13 mouse cellular contexts compared by ENCODE assay signal in genomic region chr9:25218954-25219353, GRCm38 (mm10). TPM values are rescaled to one million over a fixed set of nuclear protein-coding genes. Genes with fewer than 3 reads are reported as not detected.
DNase-seq lines count a peak whose midpoint lies in the region; ATAC-seq and TF ChIP-seq lines count a peak whose summit lies in the region.
"Had no signal": no experiment of that assay in that cellular context is flagged by ENCODE, and none has a peak within 500 bp of the region (broad histone marks: within the 10 kb centered on the region; RNA-seq: fewer than 3 reads in every experiment).

No protein-coding gene starts in this region.

- TF ChIP-seq POLR2A in cortical plate, adult 2 months (IDR thresholded peaks at IDR 0.05; ENCODE audit: extremely low read depth, insufficient read depth, low read length), result no peak

- H3K4me2 ChIP-seq in heart, embryonic 13.5 days, result no peak overlapping the region
- H3K4me2 ChIP-seq in limb, embryonic 15.5 days, result no peak overlapping the region
- H3K4me2 ChIP-seq in kidney, postnatal 0 days (ENCODE audit: low read length), result no peak overlapping the region
- H3K4me2 ChIP-seq: forebrain, embryonic 12.5 days; liver, embryonic 13.5 days had no signal

- H3K9ac ChIP-seq in heart, embryonic 13.5 days, result no peak overlapping the region
- no peak overlapping the region for H3K9ac ChIP-seq in limb, embryonic 15.5 days
- no peak overlapping the region for H3K9ac ChIP-seq in kidney, postnatal 0 days (ENCODE audit: low read depth, low read length)
- H3K9ac ChIP-seq: forebrain, embryonic 12.5 days; liver, embryonic 13.5 days had no signal

- peak overlapping the region; percentile 55 for H3K27ac ChIP-seq in heart, embryonic 13.5 days (replicated peaks)
- H3K27ac ChIP-seq in limb, embryonic 15.5 days, result peak overlapping the region; percentile 47; the same call in 1 of the 2 replicates
- H3K27ac ChIP-seq in limb, embryonic 10.5 days, result no peak overlapping the region
- peak overlapping the region; percentile 70; the same call in 1 of the 2 replicates for H3K27ac ChIP-seq in cortical plate, adult 2 months (ENCODE audit: insufficient read depth, low read length)
- H3K27ac ChIP-seq in kidney, postnatal 0 days, result 0 out of 2 replicates have a peak overlapping the region, but pooled peaks have one; percentile 31
- H3K27ac ChIP-seq: forebrain, embryonic 12.5 days; liver, embryonic 13.5 days; midbrain, embryonic 10.5 days had no signal

- TF ChIP-seq CTCF in cortical plate, adult 2 months (IDR thresholded peaks at IDR 0.05; ENCODE audit: extremely low read depth, insufficient read depth, low read length), result no peak
- no peak for TF ChIP-seq CTCF in kidney, postnatal 0 days (IDR thresholded peaks at IDR 0.05; ENCODE audit: low read depth)

- no peak for DNase-seq in heart, postnatal 14 days
- DNase-seq in limb, embryonic 10.5 days (ENCODE audit: low spot score), result no peak
- DNase-seq in kidney, postnatal 0 days (ENCODE audit: low spot score), result peak; percentile 90
- no peak for DNase-seq in cerebellum, adult 11-12 months
- no peak for DNase-seq in cerebellum, postnatal 4 days (ENCODE audit: low spot score in 2 of 2)
- DNase-seq: cerebellum, adult 2 months; liver, embryonic 13.5 days had no signal

- peaks cover 31% of the 10 kb centered on the region for H3K4me1 ChIP-seq in heart, embryonic 13.5 days
- no peaks in the 10 kb centered on the region for H3K4me1 ChIP-seq in limb, embryonic 15.5 days
- no peaks in the 10 kb centered on the region for H3K4me1 ChIP-seq in limb, embryonic 10.5 days
- H3K4me1 ChIP-seq in cortical plate, adult 2 months (ENCODE audit: control insufficient read depth, insufficient read depth, low read length), result no peaks in the 10 kb centered on the region; the same call in 1 of the 2 replicates
- no peaks in the 10 kb centered on the region; the same call in 1 of the 2 replicates for H3K4me1 ChIP-seq in kidney, postnatal 0 days (replicated peaks; ENCODE audit: insufficient read depth, low read length)
- H3K4me1 ChIP-seq: forebrain, embryonic 12.5 days had no signal

- no peaks in the 10 kb centered on the region for H3K36me3 ChIP-seq in heart, embryonic 13.5 days
- H3K36me3 ChIP-seq in limb, embryonic 15.5 days, result no peaks in the 10 kb centered on the region
- H3K36me3 ChIP-seq in limb, embryonic 10.5 days, result no peaks in the 10 kb centered on the region
- H3K36me3 ChIP-seq in kidney, postnatal 0 days (ENCODE audit: insufficient read depth, low read length), result no peaks in the 10 kb centered on the region
- H3K36me3 ChIP-seq: forebrain, embryonic 12.5 days; liver, embryonic 13.5 days; midbrain, embryonic 10.5 days had no signal

- intact Hi-C loops in heart, postnatal 14 days (cut with DNase I), result no loop called here

- H3K4me3 ChIP-seq in heart, embryonic 13.5 days, result no peak overlapping the region
- H3K4me3 ChIP-seq in limb, embryonic 15.5 days, result no peak overlapping the region
- H3K4me3 ChIP-seq in limb, embryonic 10.5 days, result no peak overlapping the region
- no peak overlapping the region for H3K4me3 ChIP-seq in cortical plate, adult 2 months (ENCODE audit: insufficient read depth, low read length)
- no peak overlapping the region for H3K4me3 ChIP-seq in kidney, postnatal 0 days (replicated peaks; ENCODE audit: low read depth, low read length)
- H3K4me3 ChIP-seq: forebrain, embryonic 12.5 days; liver, embryonic 13.5 days; midbrain, embryonic 10.5 days had no signal

- 58% methylated on average over 3 of the region's 3 CpGs for WGBS in heart, embryonic 13.5 days
- WGBS in limb, embryonic 15.5 days, result 43% methylated on average over 3 of the region's 3 CpGs
- 72% methylated on average over 3 of the region's 3 CpGs for WGBS in limb, embryonic 10.5 days
- 52% methylated on average over 3 of the region's 3 CpGs for WGBS in kidney, postnatal 0 days

- ATAC-seq in heart, embryonic 13.5 days (ENCODE audit: extremely low read depth, insufficient number of reproducible peaks, low FRiP score, low TSS enrichment), result no peak
- ATAC-seq in limb, embryonic 15.5 days (ENCODE audit: insufficient number of reproducible peaks, low FRiP score, low TSS enrichment, low read depth), result no peak
- ATAC-seq in kidney, postnatal 0 days (replicated peaks; ENCODE audit: low FRiP score, low read depth), result no peak
- ATAC-seq: activated CD4-positive, CD25-positive, alpha-beta regulatory T cell, adult 4 months had no signal

- no peaks in the 10 kb centered on the region for H3K27me3 ChIP-seq in heart, embryonic 13.5 days (replicated peaks)
- H3K27me3 ChIP-seq in limb, embryonic 15.5 days, result no peaks in the 10 kb centered on the region
- no peaks in the 10 kb centered on the region for H3K27me3 ChIP-seq in limb, embryonic 10.5 days (ENCODE audit: low read depth, poor library complexity, severe bottlenecking)
- H3K27me3 ChIP-seq in kidney, postnatal 0 days (ENCODE audit: insufficient read depth, low read length), result no peaks in the 10 kb centered on the region
- H3K27me3 ChIP-seq: forebrain, embryonic 12.5 days; liver, embryonic 13.5 days had no signal

- no peaks in the 10 kb centered on the region for H3K9me3 ChIP-seq in heart, embryonic 13.5 days
- no peaks in the 10 kb centered on the region for H3K9me3 ChIP-seq in limb, embryonic 15.5 days
- H3K9me3 ChIP-seq in limb, embryonic 10.5 days (replicated peaks), result no peaks in the 10 kb centered on the region
- H3K9me3 ChIP-seq in kidney, postnatal 0 days (replicated peaks; ENCODE audit: low read length), result no peaks in the 10 kb centered on the region
- H3K9me3 ChIP-seq: forebrain, embryonic 12.5 days; liver, embryonic 13.5 days; midbrain, embryonic 10.5 days had no signal

RNA-seq across cellular contexts. Expression of gene Sept7, which starts 33.3 kb away (rescaled TPM):
- 247 and 264 TPM in 2 replicates for polyA plus RNA-seq in heart, embryonic 13.5 days (2015; fragmentation: Nextera tagmentation; extraction: Ambion mirVana)
- 100 to 1,000 TPM; 119 to 127 TPM for total RNA-seq in heart, postnatal 14 days (2021)
- 309 and 311 TPM in 2 replicates for polyA plus RNA-seq in limb, embryonic 15.5 days (2015; fragmentation: Nextera tagmentation; extraction: Ambion mirVana)
- polyA plus RNA-seq in limb, embryonic 10.5 days (2016; fragmentation: Nextera tagmentation; extraction: Ambion mirVana), result 179 and 233 TPM in 2 replicates
- polyA plus RNA-seq in cortical plate, adult 2 months (2012; rRNA removed), result 312 and 335 TPM in 2 replicates
- 262 and 278 TPM in 2 replicates for polyA plus RNA-seq in kidney, postnatal 0 days (2015; fragmentation: Nextera tagmentation; extraction: Ambion mirVana)
